Mouse (Mus musculus) cerebellum, adult 9-10 months (tissue): ENCODE measurements at regions not wholly inside any gene's neighbourhood (a gene's known extent, or its start where the extent isn't known, plus 50 kb on each side); places are given as distances from the start of the nearest gene placed in this dataset.

Source experiments
- DNase-seq: peaks from one replicate; pipeline ENCODE4 v3.0.0; 2022

- no peak for DNase-seq
These were observed 145.6 kb downstream of the Vegfa start for GRCm38 (mm10) chr17:45886420-45887049.

GRCm38 (mm10) chr17:45885461-45886336 is 146.5 kb downstream of the Vegfa start:
- no peak for DNase-seq

- DNase-seq = no peak
These were observed 148.0 kb downstream of the Vegfa start for GRCm38 (mm10) chr17:45884021-45884722.

GRCm38 (mm10) chr17:45882682-45883081 is 149.0 kb upstream of the 1600014C23Rik start:
- DNase-seq = no peak

- DNase-seq = no peak
These were observed 147.6 kb upstream of the 1600014C23Rik start for GRCm38 (mm10) chr17:45881284-45881683.

- DNase-seq = no peak
These were observed 147.1 kb upstream of the 1600014C23Rik start for GRCm38 (mm10) chr17:45880761-45881160.

GRCm38 (mm10) chr17:45879478-45880250 is 146.0 kb upstream of the 1600014C23Rik start:
- DNase-seq = no peak

- DNase-seq = no peak
These were observed 144.8 kb upstream of the 1600014C23Rik start for GRCm38 (mm10) chr17:45878394-45878793.

- DNase-seq = no peak
These were observed 141.7 kb upstream of the 1600014C23Rik start for GRCm38 (mm10) chr17:45875325-45875724.

- DNase-seq = no peak
These were observed 140.4 kb upstream of the 1600014C23Rik start for GRCm38 (mm10) chr17:45873996-45874395.

- no peak for DNase-seq
These were observed 139.7 kb upstream of the 1600014C23Rik start for GRCm38 (mm10) chr17:45873200-45873955.

GRCm38 (mm10) chr17:45871666-45872653 is 138.3 kb upstream of the 1600014C23Rik start:
- DNase-seq = no peak

- DNase-seq = no peak
These were observed 137.4 kb upstream of the 1600014C23Rik start for GRCm38 (mm10) chr17:45871067-45871466.

- DNase-seq = no peak
These were observed 135.6 kb upstream of the 1600014C23Rik start for GRCm38 (mm10) chr17:45869014-45869968.

- DNase-seq = no peak
These were observed 134.9 kb upstream of the 1600014C23Rik start for GRCm38 (mm10) chr17:45868539-45868938.

GRCm38 (mm10) chr17:45867727-45868126 is 134.1 kb upstream of the 1600014C23Rik start:
- DNase-seq = no peak

GRCm38 (mm10) chr17:45866876-45867652 is 133.4 kb upstream of the 1600014C23Rik start:
- no peak for DNase-seq

- DNase-seq = no peak
These were observed 132.7 kb upstream of the 1600014C23Rik start for GRCm38 (mm10) chr17:45866346-45866745.

GRCm38 (mm10) chr17:45865944-45866343 is 132.3 kb upstream of the 1600014C23Rik start:
- DNase-seq = no peak
